Mouse (Mus musculus) lung, adult 2 months (tissue): ENCODE measurements around the gene Hnrnpa1.
"Not testable (repeated sequence)": the region's sequence is repeated elsewhere in the genome, so short reads cannot be mapped to it uniquely, and the experiment has no call there.

Experiments
- CTCF ChIP-seq: fragments of 200-500 bp; IDR thresholded peaks from 2 replicates; pipeline ENCODE4 v1.5.1; 2011; ENCODE audit warnings: mild to moderate bottlenecking, low read length, control low read depth; ENCODE audit not compliant: insufficient read depth
- POLR2A ChIP-seq: fragments of 200-500 bp; IDR thresholded peaks from 2 replicates; pipeline ENCODE4 v1.6.1; 2011; ENCODE audit warnings: low read depth, mild to moderate bottlenecking, control low read depth, low read length, borderline replicate concordance; ENCODE audit errors: extremely low read depth

- not testable (repeated sequence) for TF ChIP-seq POLR2A, CTCF
Measured at GRCm38 (mm10) chr15:103241071-103242018, 1.1 kb downstream of the Hnrnpa1 start.
